16 mouse cellular contexts compared by ENCODE assay signal in genomic region chr6:63894714-63895113, GRCm38 (mm10).
"Had no signal": no experiment of that assay in that cellular context is flagged by ENCODE, and none has a peak within 500 bp of the region (broad histone marks: within the 10 kb centered on the region; RNA-seq: fewer than 3 reads in every experiment).

No protein-coding gene starts in this region.

- DNase-seq: kidney, adult 2 months; kidney, postnatal 36 days; layer of hippocampus, adult 9-11 months; layer of hippocampus, postnatal 36 days; lung, embryonic 14.5 days; lung, postnatal 10 days; lung, postnatal 4 days; right cerebral cortex, adult 18-20 months; spleen, adult 18-20 months; thymus, adult 2 months; thymus, postnatal 25 days had no signal

- H3K9ac ChIP-seq: kidney, embryonic 15.5 days; limb, embryonic 15.5 days; liver, embryonic 12.5 days; lung, embryonic 14.5 days; stomach, embryonic 15.5 days had no signal

- H3K36me3 ChIP-seq: kidney, embryonic 15.5 days; limb, embryonic 15.5 days; liver, embryonic 12.5 days; stomach, embryonic 15.5 days had no signal

- ATAC-seq: liver, embryonic 12.5 days had no signal

- H3K4me3 ChIP-seq: kidney, embryonic 15.5 days; limb, embryonic 15.5 days; liver, embryonic 12.5 days; stomach, embryonic 15.5 days had no signal

- H3K4me2 ChIP-seq: kidney, embryonic 15.5 days; limb, embryonic 15.5 days; liver, embryonic 12.5 days; lung, embryonic 14.5 days; midbrain, embryonic 11.5 days; stomach, embryonic 15.5 days had no signal

- H3K27me3 ChIP-seq: kidney, embryonic 15.5 days; limb, embryonic 15.5 days; liver, embryonic 12.5 days; stomach, embryonic 15.5 days had no signal

- H3K9me3 ChIP-seq: kidney, embryonic 15.5 days; limb, embryonic 15.5 days; liver, embryonic 12.5 days; stomach, embryonic 15.5 days had no signal

- H3K27ac ChIP-seq: kidney, embryonic 15.5 days; limb, embryonic 15.5 days; liver, embryonic 12.5 days; stomach, embryonic 15.5 days had no signal

- H3K4me1 ChIP-seq: kidney, embryonic 15.5 days; limb, embryonic 15.5 days; liver, embryonic 12.5 days; stomach, embryonic 15.5 days had no signal
